Mouse (Mus musculus) urinary bladder, adult 2 months (tissue): ENCODE data around the gene Itga2b. TPM values are rescaled to one million over a fixed set of nuclear protein-coding genes. Genes with fewer than 3 reads are reported as not detected.
A peak's percentile ranks its signal among the peaks of the same experiment; 100 is the strongest.

Experiments used
- DNase-seq: peaks from one replicate; pipeline ENCODE4 v3.0.0; 2022; ENCODE audit warnings: low spot score
- polyA plus RNA-seq: library from polyadenylated mRNA; depleted of rRNA; stranded (reverse); fragments of >200 nt; gene quantifications from 2 replicates; pipeline ENCODE4 v1.2.3, GENCODE M21; 2012; rRNA removed

Itga2b gene
- polyA plus RNA-seq = 5.7 and 7.2 TPM in 2 replicates

- DNase-seq = no peak
Observed at GRCm38 (mm10) chr11:102469648-102470357, at the start of gene Itga2b. Gene Itga2b (minus strand): TSS chr11:102470122.

GRCm38 (mm10) chr11:102514793-102515424, 45.0 kb upstream of the Itga2b start:
- no peak for DNase-seq

- no peak for DNase-seq
Observed at GRCm38 (mm10) chr11:102510226-102510625, 40.3 kb upstream of the Itga2b start.

- DNase-seq = no peak
Observed at GRCm38 (mm10) chr11:102496732-102497131, 26.8 kb upstream of the Itga2b start.

- DNase-seq = no peak
Observed at GRCm38 (mm10) chr11:102496206-102496605, 26.3 kb upstream of the Itga2b start.

GRCm38 (mm10) chr11:102495742-102496141, 25.8 kb upstream of the Itga2b start:
- no peak for DNase-seq

GRCm38 (mm10) chr11:102495114-102495513, 25.2 kb upstream of the Itga2b start:
- DNase-seq = no peak

- no peak for DNase-seq
Observed at GRCm38 (mm10) chr11:102494063-102494650, 24.2 kb upstream of the Itga2b start.

GRCm38 (mm10) chr11:102493241-102493640, 23.3 kb upstream of the Itga2b start:
- DNase-seq = no peak

GRCm38 (mm10) chr11:102487901-102488300, 18.0 kb upstream of the Itga2b start:
- no peak for DNase-seq

GRCm38 (mm10) chr11:102486733-102487386, 16.9 kb upstream of the Itga2b start:
- DNase-seq = no peak

GRCm38 (mm10) chr11:102481779-102482178, 11.9 kb upstream of the Itga2b start:
- no peak for DNase-seq

GRCm38 (mm10) chr11:102480897-102481296, 11.0 kb upstream of the Itga2b start:
- DNase-seq = no peak

GRCm38 (mm10) chr11:102480111-102480510, 10.2 kb upstream of the Itga2b start:
- no peak for DNase-seq

- no peak for DNase-seq
Observed at GRCm38 (mm10) chr11:102479581-102479980, 9.7 kb upstream of the Itga2b start.

- no peak for DNase-seq
Observed at GRCm38 (mm10) chr11:102478671-102479070, 8.7 kb upstream of the Itga2b start.

- DNase-seq = no peak
Observed at GRCm38 (mm10) chr11:102475027-102475426, 5.1 kb upstream of the Itga2b start.

- peak; percentile 90 for DNase-seq
Observed at GRCm38 (mm10) chr11:102467041-102467631, 2.8 kb downstream of the Itga2b start.

GRCm38 (mm10) chr11:102465713-102466436, 4.0 kb downstream of the Itga2b start:
- no peak for DNase-seq

GRCm38 (mm10) chr11:102464901-102465300, 5.0 kb downstream of the Itga2b start:
- DNase-seq = no peak

- DNase-seq = no peak
Observed at GRCm38 (mm10) chr11:102461764-102462163, 8.2 kb downstream of the Itga2b start.
